Mouse (Mus musculus): ENCODE data around the gene Fstl4. TPM values are rescaled to one million over a fixed set of nuclear protein-coding genes. Genes with fewer than 3 reads are reported as not detected.

Gene Fstl4
- total and polyA plus RNA-seq, 3 experiments, result not detected

- no peak for DNase-seq (ENCODE audit: low read depth, low spot score)
- Histone ChIP-seq H3K27me3 (ENCODE audit: control insufficient read depth in 1 of 2, insufficient read depth in 2 of 2, low read length in 2 of 2) (no peaks in the 10 kb centered on the region), H3K36me3 (ENCODE audit: control insufficient read depth in 1 of 2, insufficient read depth in 2 of 2, low read length in 2 of 2) (no peaks in the 10 kb centered on the region), H3K4me3 (ENCODE audit: control insufficient read depth in 1 of 2, insufficient read depth in 1 of 2, low read depth in 2 of 2, low read length in 2 of 2) (no peak overlapping the region), H3K79me2 (ENCODE audit: control insufficient read depth, insufficient read depth, low read length, poor library complexity) (no peaks in the 10 kb centered on the region), H3K9me3 (replicated peaks; ENCODE audit: insufficient read depth, low read length) (no peaks in the 10 kb centered on the region), H3K9ac (ENCODE audit: control insufficient read depth, low read depth, low read length, poor library complexity, severe bottlenecking) (no peak overlapping the region), H3K4me1 (ENCODE audit: control insufficient read depth in 1 of 2, insufficient read depth in 2 of 2, low read length in 2 of 2) (no peaks in the 10 kb centered on the region), H3K27ac (ENCODE audit: control insufficient read depth, low read depth, low read length) (no peak overlapping the region)
- no peak for TF ChIP-seq SIN3A (IDR thresholded peaks at IDR 0.05; ENCODE audit: low read length)
- TF ChIP-seq MAFK (IDR thresholded peaks at IDR 0.05; ENCODE audit: borderline replicate concordance, low read depth, low read length), result no peak
- TF ChIP-seq UBTF (IDR thresholded peaks at IDR 0.05; ENCODE audit: borderline replicate concordance, insufficient read depth, low read depth, low read length), result no peak
- TF ChIP-seq MAZ (IDR thresholded peaks at IDR 0.05; ENCODE audit: low read depth, low read length), result no peak
- TF ChIP-seq ZMIZ1 (IDR thresholded peaks at IDR 0.05; ENCODE audit: low read depth, low read length), result no peak
- TF ChIP-seq NRF1 (IDR thresholded peaks at IDR 0.05; ENCODE audit: insufficient read depth, low read depth, low read length, poor library complexity, severe bottlenecking), result no peak
- TF ChIP-seq USF2 (IDR thresholded peaks at IDR 0.05; ENCODE audit: borderline replicate concordance in 1 of 2, insufficient read depth in 1 of 2, low read depth in 1 of 2, low read length in 2 of 2), result no peak
Observed at GRCm38 (mm10) chr11:52764894-52765677, 652 bp downstream of the Fstl4 start.

GRCm38 (mm10) chr11:52765678-52766254 is 1.3 kb downstream of the Fstl4 start:
- Histone ChIP-seq H3K9me3 (replicated peaks; ENCODE audit: insufficient read depth, low read length) (no peaks in the 10 kb centered on the region), H3K27me3 (ENCODE audit: control insufficient read depth in 1 of 2, insufficient read depth in 2 of 2, low read length in 2 of 2) (no peaks in the 10 kb centered on the region), H3K9ac (ENCODE audit: control insufficient read depth, low read depth, low read length, poor library complexity, severe bottlenecking) (no peak overlapping the region), H3K36me3 (ENCODE audit: control insufficient read depth in 1 of 2, insufficient read depth in 2 of 2, low read length in 2 of 2) (no peaks in the 10 kb centered on the region), H3K79me2 (ENCODE audit: control insufficient read depth, insufficient read depth, low read length, poor library complexity) (no peaks in the 10 kb centered on the region), H3K27ac (ENCODE audit: control insufficient read depth, low read depth, low read length) (no peak overlapping the region), H3K4me1 (ENCODE audit: control insufficient read depth in 1 of 2, insufficient read depth in 2 of 2, low read length in 2 of 2) (no peaks in the 10 kb centered on the region), H3K4me3 (ENCODE audit: control insufficient read depth in 1 of 2, insufficient read depth in 1 of 2, low read depth in 2 of 2, low read length in 2 of 2) (no peak overlapping the region)
- no peak for DNase-seq (ENCODE audit: low read depth, low spot score)
- TF ChIP-seq MEF2A (IDR thresholded peaks at IDR 0.05; ENCODE audit: extremely low read depth, insufficient replicate concordance, low read depth, low read length, poor library complexity, severe bottlenecking), result no peak
- TF ChIP-seq SIN3A (IDR thresholded peaks at IDR 0.05; ENCODE audit: low read length), result no peak
- no peak for TF ChIP-seq GABPA (IDR thresholded peaks at IDR 0.05; ENCODE audit: low read depth, low read length)
- TF ChIP-seq RAD21 (IDR thresholded peaks at IDR 0.05; ENCODE audit: low read depth, low read length), result no peak
- no peak for TF ChIP-seq BHLHE40 (IDR thresholded peaks at IDR 0.05; ENCODE audit: borderline replicate concordance, low read depth, low read length)
- TF ChIP-seq ETS1 (IDR thresholded peaks at IDR 0.05; ENCODE audit: low read depth, low read length), result no peak
- TF ChIP-seq CHD2 (IDR thresholded peaks at IDR 0.05; ENCODE audit: low read length), result no peak
- no peak for TF ChIP-seq ZNF384 (IDR thresholded peaks at IDR 0.05; ENCODE audit: low read depth, low read length)
- TF ChIP-seq ZKSCAN1 (IDR thresholded peaks at IDR 0.05; ENCODE audit: low read depth, low read length), result no peak
- no peak for TF ChIP-seq TBP (IDR thresholded peaks at IDR 0.05; ENCODE audit: low read depth, low read length)
- no peak for TF ChIP-seq USF1 (IDR thresholded peaks at IDR 0.05; ENCODE audit: low read depth, low read length)
- TF ChIP-seq MAX (IDR thresholded peaks at IDR 0.05; ENCODE audit: low read length), result no peak
- no peak for TF ChIP-seq KAT2A (conservative IDR thresholded peaks at IDR 0.05; ENCODE audit: low read depth, low read length)
- TF ChIP-seq TAL1 (IDR thresholded peaks at IDR 0.05; ENCODE audit: low read length), result no peak
- TF ChIP-seq E2F4 (IDR thresholded peaks at IDR 0.05; ENCODE audit: borderline replicate concordance, low read depth, low read length), result no peak
- TF ChIP-seq USF2 (IDR thresholded peaks at IDR 0.05; ENCODE audit: borderline replicate concordance in 1 of 2, insufficient read depth in 1 of 2, low read depth in 1 of 2, low read length in 2 of 2), result no peak
- TF ChIP-seq MXI1 (IDR thresholded peaks at IDR 0.05; ENCODE audit: low read depth, low read length), result no peak

Measured in MEL (cell line).